Mouse (Mus musculus) megakaryocyte, embryonic 14.5 days (primary cell): ENCODE data around the gene Irs2.

ENCODE experiments used
- FLI1 ChIP-seq: IDR thresholded peaks from 2 replicates; pipeline ENCODE4 v1.6.1; 2012; ENCODE audit warnings: low read length, inconsistent platforms, mixed read lengths
- GATA1 ChIP-seq: IDR thresholded peaks from 3 replicates; pipeline ENCODE4 v1.6.1; 2012; ENCODE audit warnings: mixed read lengths, low read length, inconsistent platforms, borderline replicate concordance

DNA sequence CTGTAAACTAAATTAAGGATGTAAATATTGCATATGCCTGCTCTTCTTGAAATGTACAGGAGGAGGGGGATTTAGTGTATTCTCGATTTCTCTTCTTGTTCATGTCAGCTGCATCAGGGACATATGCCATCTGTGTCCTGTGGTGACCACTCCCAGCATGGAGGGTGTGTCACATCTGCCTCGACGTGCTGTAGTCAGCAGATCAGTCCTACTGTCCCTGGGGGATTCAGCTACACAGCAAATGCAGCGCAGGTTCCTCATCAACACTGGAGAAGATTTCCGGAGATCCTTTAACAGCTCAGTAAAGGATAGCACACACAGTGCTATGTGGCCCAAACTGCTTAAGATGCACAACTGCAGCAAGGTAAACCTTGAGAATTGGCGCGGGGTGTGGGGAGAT is 23.2 kb downstream of the Irs2 start:
- TF ChIP-seq GATA1 (no peak), FLI1 (no peak)
